Mouse (Mus musculus) kidney, adult 10 weeks (tissue): ENCODE data around the gene Olfr761. TPM values are rescaled to one million over a fixed set of nuclear protein-coding genes. Genes with fewer than 3 reads are reported as not detected.

Experiments used
- polyA plus RNA-seq: library from polyadenylated mRNA; stranded (reverse); fragments of 350-450 nt; fragmentation: Illumina TruSeq; extraction: RNeasy Lipid Tissue Mini Kit (QIAGEN cat#74804); gene quantifications from one replicate; pipeline ENCODE4 v1.2.3, GENCODE M21; 2014; ENCODE audit warnings: low read depth, low replicate concordance

Gene Olfr761
- polyA plus RNA-seq = not detected

DNA sequence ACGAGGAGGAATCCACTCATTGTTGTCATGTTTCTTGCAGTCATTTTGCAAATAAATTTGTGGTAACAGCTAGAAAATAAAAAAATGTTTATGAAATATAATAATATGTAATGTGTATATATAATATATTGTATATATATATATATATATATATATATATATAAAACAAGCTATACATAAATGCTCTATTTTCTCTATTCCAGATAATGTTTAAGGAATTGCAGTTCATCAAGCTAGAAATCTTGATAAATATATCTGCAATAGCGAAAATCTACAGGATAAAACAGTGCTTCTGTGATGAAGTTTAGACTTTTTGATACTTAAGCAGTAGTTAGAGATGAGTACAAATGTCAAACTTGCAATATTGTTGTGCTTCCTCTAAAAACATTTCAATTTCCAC, at the start of gene Olfr761:
TSS of gene Olfr761 (minus strand) at position 101 of the 400 bp plus-strand sequence.

DNA sequence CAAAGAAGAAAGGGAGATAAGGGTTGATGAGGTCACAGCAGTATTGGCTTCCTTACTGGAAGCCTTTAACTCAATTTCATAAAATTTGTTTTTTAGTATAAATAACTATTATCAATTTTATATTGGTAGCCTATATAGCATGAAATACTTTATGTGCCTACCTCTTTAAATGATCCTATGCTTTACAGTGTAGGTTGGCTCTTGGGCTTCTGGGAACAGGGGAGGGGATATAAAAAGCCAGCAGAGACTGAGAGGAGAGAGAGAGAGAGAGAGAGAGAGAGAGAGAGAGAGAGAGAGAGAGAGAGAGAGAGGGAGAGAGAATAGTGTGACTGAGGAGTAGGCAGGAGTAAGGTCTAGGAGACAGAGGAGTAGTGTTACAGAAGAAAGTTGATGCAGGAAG, 32.6 kb downstream of the Olfr761 start, which contains the start of gene Olfr128:
TSS of gene Olfr128 (plus strand) at position 301 of the 400 bp plus-strand sequence.

Other genes starting within 250 kb of the Olfr761 start
- not detected for gene Olfr120, start 231.3 kb downstream of the Olfr761 start, polyA plus RNA-seq
- gene Olfr121, start 204.2 kb downstream of the Olfr761 start, polyA plus RNA-seq = not detected
- not detected for gene Olfr122, start 184.5 kb downstream of the Olfr761 start, polyA plus RNA-seq
- not detected for gene Olfr123, start 159.6 kb downstream of the Olfr761 start, polyA plus RNA-seq
- not detected for gene Olfr124, start 153.2 kb downstream of the Olfr761 start, polyA plus RNA-seq
- not detected for gene Olfr125, start 120.1 kb downstream of the Olfr761 start, polyA plus RNA-seq
- gene Olfr126, start 105.6 kb downstream of the Olfr761 start, polyA plus RNA-seq = not detected
- gene Olfr127, start 52.6 kb downstream of the Olfr761 start, polyA plus RNA-seq = not detected
- gene Olfr128, start 32.5 kb downstream of the Olfr761 start, polyA plus RNA-seq = not detected
- not detected for gene Olfr129, start 107.0 kb upstream of the Olfr761 start, polyA plus RNA-seq
- gene Olfr130, start 110.8 kb upstream of the Olfr761 start, polyA plus RNA-seq = not detected
- not detected for gene Olfr131, start 135.6 kb upstream of the Olfr761 start, polyA plus RNA-seq
- gene Olfr132, start 181.4 kb upstream of the Olfr761 start, polyA plus RNA-seq = not detected
- not detected for gene Olfr133, start 192.2 kb upstream of the Olfr761 start, polyA plus RNA-seq
- not detected for gene Olfr134, start 218.3 kb upstream of the Olfr761 start, polyA plus RNA-seq